Mouse (Mus musculus) thymus, postnatal 4 days (tissue): ENCODE measurements around the gene Diaph2.
"Not testable (repeated sequence)": the region's sequence is repeated elsewhere in the genome, so short reads cannot be mapped to it uniquely, and the experiment has no call there.

Experiments
- DNase-seq: peaks from one replicate; pipeline ENCODE4 v3.0.0; 2021

The Diaph2 gene

GRCm38 (mm10) chrX:130350808-130351435 lies 601.4 kb downstream of the Diaph2 start:
- no peak for DNase-seq

GRCm38 (mm10) chrX:130351480-130351879 lies 601.9 kb downstream of the Diaph2 start:
- DNase-seq, result no peak

GRCm38 (mm10) chrX:130393508-130394145 lies 644.1 kb downstream of the Diaph2 start:
- no peak for DNase-seq

GRCm38 (mm10) chrX:130403214-130403613 lies 653.7 kb downstream of the Diaph2 start:
- no peak for DNase-seq

GRCm38 (mm10) chrX:130407471-130407870 lies 657.9 kb downstream of the Diaph2 start:
- not testable (repeated sequence) for DNase-seq

- no peak for DNase-seq
Observed at GRCm38 (mm10) chrX:130408985-130409384, 659.4 kb downstream of the Diaph2 start.

GRCm38 (mm10) chrX:130423134-130423533 lies 673.6 kb downstream of the Diaph2 start:
- no peak for DNase-seq

GRCm38 (mm10) chrX:130451822-130452487 lies 702.4 kb downstream of the Diaph2 start:
- DNase-seq, result no peak

GRCm38 (mm10) chrX:130452488-130452823 lies 702.9 kb downstream of the Diaph2 start:
- no peak for DNase-seq

GRCm38 (mm10) chrX:130473133-130473532 lies 723.6 kb downstream of the Diaph2 start:
- no peak for DNase-seq

- no peak for DNase-seq
Observed at GRCm38 (mm10) chrX:130480877-130481276, 731.3 kb downstream of the Diaph2 start.

- no peak for DNase-seq
Observed at GRCm38 (mm10) chrX:130502680-130503464, 753.3 kb downstream of the Diaph2 start.

- no peak for DNase-seq
Observed at GRCm38 (mm10) chrX:130503465-130503860, 753.9 kb downstream of the Diaph2 start.

- no peak for DNase-seq
Observed at GRCm38 (mm10) chrX:130505626-130506025, 756.1 kb downstream of the Diaph2 start.
